Mouse (Mus musculus) left cerebral cortex, adult 2 months (tissue): ENCODE data around the gene Ubr4. TPM values are rescaled to one million over a fixed set of nuclear protein-coding genes. Genes with fewer than 3 reads are reported as not detected.
A peak's percentile ranks its signal among the peaks of the same experiment; 100 is the strongest.
"Not testable (repeated sequence)": the region's sequence is repeated elsewhere in the genome, so short reads cannot be mapped to it uniquely, and the experiment has no call there.

Source experiments
- DNase-seq, 2 experiments: peaks; one replicate each; pipeline ENCODE4 v3.0.0; 2021 to 2022; ENCODE audit warnings: low spot score in 2 of 2, mixed read lengths in 1 of 2; ENCODE audit errors: extremely low spot score in 1 of 2
- H3K27ac ChIP-seq: fragments of 200-600 bp; 2 replicates; pipeline ENCODE4 v1.8.1; 2022
- H3K4me3 ChIP-seq: fragments of 200-600 bp; 2 replicates; pipeline ENCODE4 v1.8.1; 2022
- CTCF ChIP-seq: fragments of 200-600 bp; IDR thresholded peaks from 2 replicates; pipeline ENCODE4 v1.8.1; 2022; ENCODE audit warnings: antibody characterized with exemption, mild to moderate bottlenecking, moderate library complexity
- intact Hi-C: fragments of 180-260 bp; cut with DNase I; formaldehyde crosslinking; loops from one replicate; pipeline ENCODE4 v1.15.1; 2025
- microRNA-seq, 2 experiments: library from miRNA; unstranded; fragments of <30 nt; microRNA quantifications; one replicate each; pipeline ENCODE4 v1.2.0; 2021
- total RNA-seq, 2 experiments: library from RNA; stranded (reverse); gene quantifications; 2 replicates each; pipeline ENCODE4 v1.2.3; 2021

Gene Ubr4
- total RNA-seq, 2 experiments from 2014 or later: 187 to 199 TPM

DNA sequence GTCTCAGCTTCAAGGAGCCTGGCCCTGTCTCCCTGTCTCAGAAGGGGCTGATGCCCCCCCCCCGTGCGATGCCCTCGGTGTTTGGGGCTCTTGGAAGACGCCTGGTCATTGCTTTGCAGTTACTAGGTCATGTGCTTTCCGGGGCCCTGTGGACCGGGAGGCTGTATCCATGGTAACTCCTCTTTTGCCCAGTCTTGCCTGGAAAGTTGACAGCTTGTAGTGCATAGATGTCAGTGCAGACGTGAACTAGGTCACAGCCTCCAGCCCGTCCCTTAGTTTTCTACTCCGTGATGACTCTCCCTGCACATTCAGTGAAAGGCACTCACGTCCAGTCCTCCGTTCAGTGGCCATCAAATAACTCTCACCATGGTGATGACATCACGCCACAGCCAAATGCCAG lies 174.1 kb downstream of the Ubr4 start:
- intact Hi-C loops: loop anchor here (10.0 kb wide), 1 partner anchor 328 kb away; no protein-coding TSS in a partner anchor
- Histone ChIP-seq H3K4me3 (no peak overlapping the region), H3K27ac (no peak overlapping the region)
- DNase-seq: peak in 1 of 2 experiments; percentile 16
- TF ChIP-seq CTCF: no peak

- intact Hi-C loops, H3K4me3 ChIP-seq, DNase-seq, H3K27ac ChIP-seq: not testable (repeated sequence)
Observed at GRCm38 (mm10) chr4:139530248-139530647, 177.8 kb downstream of the Ubr4 start, which contains the start of gene Iffo2. Gene Iffo2, plus strand, starts transcription at chr4:139530548.

- no peak overlapping the region for H3K27ac ChIP-seq
- DNase-seq: no peak
- intact Hi-C loops: no loop called here
- no peak for TF ChIP-seq CTCF
- no peak overlapping the region for H3K4me3 ChIP-seq
Observed at GRCm38 (mm10) chr4:139532081-139532480, 179.7 kb downstream of the Ubr4 start.

DNA sequence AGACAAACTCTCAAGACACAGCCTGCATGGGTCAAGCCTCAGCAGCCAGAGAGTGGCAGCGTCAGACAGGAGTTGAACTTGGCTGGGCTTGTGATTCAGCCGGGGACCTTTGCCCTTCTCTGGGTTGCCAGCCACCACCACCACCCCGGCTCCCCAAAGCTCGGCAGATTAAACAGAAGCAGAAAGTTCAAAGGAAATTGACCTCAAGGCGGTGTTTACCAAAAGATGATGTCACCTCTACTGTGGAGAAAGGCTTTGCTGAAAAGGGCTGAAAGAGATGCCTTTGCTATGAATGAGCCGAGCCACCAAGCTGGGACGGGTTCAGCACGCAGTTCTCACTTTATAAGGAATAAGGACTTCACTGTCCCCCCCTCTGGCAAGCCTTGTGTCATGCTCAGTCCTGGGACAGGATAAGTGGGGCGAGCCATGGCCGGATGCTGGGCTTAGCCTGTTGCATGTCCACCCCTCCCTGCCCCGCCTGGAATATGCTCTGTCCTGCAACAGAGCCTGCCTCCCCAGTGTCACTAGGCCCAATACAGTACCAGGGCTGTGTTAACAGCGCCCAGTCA lies 182.8 kb downstream of the Ubr4 start:
- DNase-seq: no peak
- Histone ChIP-seq H3K27ac (no peak overlapping the region), H3K4me3 (no peak overlapping the region)
- intact Hi-C loops: no loop called here
- TF ChIP-seq CTCF: no peak

DNA sequence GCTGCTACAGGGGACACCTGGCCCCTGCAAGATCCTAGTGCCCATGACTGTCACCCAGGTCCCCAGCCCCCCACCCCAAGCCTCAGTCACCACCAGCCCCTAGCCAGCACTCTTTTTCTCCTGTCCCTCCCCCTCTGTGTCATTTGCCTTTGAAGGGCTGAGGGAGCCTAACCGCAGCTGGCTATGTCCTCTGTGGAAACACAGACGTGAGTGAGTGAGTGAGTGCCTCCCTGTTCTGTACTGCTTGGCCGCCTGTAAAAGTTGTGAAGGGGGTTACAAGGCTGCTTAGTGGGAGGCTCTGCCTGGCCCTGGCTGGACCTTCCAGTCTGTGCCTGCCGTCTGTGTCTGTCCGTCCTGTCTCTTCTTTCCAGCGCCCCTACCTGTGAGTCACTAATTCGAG lies 183.3 kb downstream of the Ubr4 start:
- H3K27ac ChIP-seq: no peak overlapping the region
- no peak for DNase-seq
- intact Hi-C loops: loop anchor here (1.0 kb wide), 1 partner anchor 7 kb away; no protein-coding TSS in a partner anchor
- TF ChIP-seq CTCF: no peak
- no peak overlapping the region for H3K4me3 ChIP-seq

DNA sequence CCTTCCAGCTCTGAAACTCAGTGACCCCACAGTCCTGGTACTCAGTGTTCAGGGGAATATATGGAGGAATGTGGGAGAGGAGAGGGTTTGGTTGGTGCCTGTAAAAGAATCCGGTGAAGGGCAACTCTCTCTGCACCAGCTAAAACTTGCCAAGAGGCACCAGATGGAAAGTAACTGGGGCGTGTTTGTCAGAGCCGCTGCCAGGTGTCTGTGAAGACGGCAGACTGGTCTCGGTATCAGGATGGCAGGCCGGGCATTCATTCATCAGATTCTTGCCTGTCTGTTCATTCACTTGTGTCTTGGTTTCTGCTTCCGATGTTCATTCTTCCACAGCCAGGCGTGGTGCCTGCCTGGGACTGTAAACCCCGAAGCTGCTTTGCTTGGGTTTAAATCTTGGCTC lies 184.3 kb downstream of the Ubr4 start:
- H3K27ac ChIP-seq: no peak overlapping the region
- intact Hi-C loops: loop anchor here (1.0 kb wide), 1 partner anchor 8 kb away; no protein-coding TSS in a partner anchor
- no peak overlapping the region for H3K4me3 ChIP-seq
- TF ChIP-seq CTCF: no peak
- no peak for DNase-seq

Small RNA genes within 50 kb of the gene (microRNA-seq; reads per million reads assigned to microRNA genes)
- gene Gm24245 (0 to 0.48 reads per million in 2 experiments), gene Gm25732 (0.49 to 0.72 reads per million in 2 experiments)

Other genes with a start within 250 kb of the Ubr4 start
- gene Minos1, start 221.5 kb upstream of the Ubr4 start, total RNA-seq: 100 to 1,000 TPM; 197 TPM
- 100 to 1,000 TPM; 306 to 324 TPM for gene Capzb, start 159.7 kb upstream of the Ubr4 start, total RNA-seq
- 10 to 100 TPM; 13.3 to 13.9 TPM for gene Pqlc2, start 41.9 kb upstream of the Ubr4 start, total RNA-seq
- 10 to 100 TPM; 27.2 to 27.9 TPM for gene Akr7a5, start 41.9 kb upstream of the Ubr4 start, total RNA-seq
- gene Mrto4, start within 50 bp of the Ubr4 start, total RNA-seq: 10 to 100 TPM; 47.4 to 48.3 TPM
- gene Emc1, start within 50 bp of the Ubr4 start, total RNA-seq: 10 to 100 TPM; 82.5 to 94.1 TPM
- gene Iffo2, start 177.9 kb downstream of the Ubr4 start, total RNA-seq: 10 to 100 TPM; 18.8 to 20.0 TPM